Mouse (Mus musculus) megakaryocyte, embryonic 14.5 days (primary cell): ENCODE data around the gene Rev3l. TPM values are rescaled to one million over a fixed set of nuclear protein-coding genes. Genes with fewer than 3 reads are reported as not detected.
A peak's percentile ranks its signal among the peaks of the same experiment; 100 is the strongest.

Experiments used
- H3K27me3 ChIP-seq: replicated peaks from 2 replicates; pipeline ENCODE3; 2012; ENCODE audit warnings: inconsistent platforms
- H3K36me3 ChIP-seq: replicated peaks from 2 replicates; pipeline ENCODE3; 2012; ENCODE audit warnings: low read length, inconsistent platforms, mixed read lengths
- H3K4me1 ChIP-seq: 2 replicates; pipeline ENCODE4 v1.6.1; 2012; ENCODE audit warnings: inconsistent platforms
- H3K4me3 ChIP-seq: replicated peaks from 2 replicates; pipeline ENCODE3; 2012; ENCODE audit warnings: moderate library complexity, mild to moderate bottlenecking, inconsistent platforms
- H3K9me3 ChIP-seq: 2 replicates; pipeline ENCODE4 v1.6.1; 2012; ENCODE audit warnings: inconsistent platforms
- FLI1 ChIP-seq: IDR thresholded peaks from 2 replicates; pipeline ENCODE4 v1.6.1; 2012; ENCODE audit warnings: low read length, inconsistent platforms, mixed read lengths
- GATA1 ChIP-seq: IDR thresholded peaks from 3 replicates; pipeline ENCODE4 v1.6.1; 2012; ENCODE audit warnings: mixed read lengths, low read length, inconsistent platforms, borderline replicate concordance
- polyA plus RNA-seq: library from polyadenylated mRNA; stranded (reverse); fragments of >175 nt; gene quantifications from 2 replicates; pipeline ENCODE4 v1.2.3, GENCODE M21; 2012; ENCODE audit warnings: low replicate concordance; ENCODE audit not compliant: insufficient read depth

Gene Rev3l
- polyA plus RNA-seq, 1 experiment = 0.91 TPM

- Histone ChIP-seq H3K9me3 (no peaks in the 10 kb centered on the region), H3K4me1 (peaks cover 15% of the 10 kb centered on the region), H3K36me3 (no peaks in the 10 kb centered on the region), H3K27me3 (no peaks in the 10 kb centered on the region), H3K4me3 (peak overlapping the region; percentile 93)
- TF ChIP-seq FLI1 = no peak
- no peak for TF ChIP-seq GATA1
Measured at GRCm38 (mm10) chr10:39732266-39733100, 565 bp downstream of the Rev3l start.

DNA sequence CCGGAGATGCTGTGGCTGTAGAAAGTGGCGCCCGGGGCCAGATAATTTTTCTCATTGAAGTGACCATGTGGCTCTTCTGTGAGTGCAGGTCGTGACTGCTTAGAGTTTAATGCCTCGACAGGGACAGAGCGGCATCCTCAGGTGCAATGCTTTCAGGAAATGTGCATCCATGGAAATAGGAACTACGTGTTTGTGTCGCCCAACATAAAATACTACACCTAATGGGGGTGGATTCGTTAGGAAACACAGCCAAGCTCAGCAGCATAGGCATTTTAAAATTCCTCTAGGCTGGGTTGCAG is 1.1 kb downstream of the Rev3l start:
- H3K9me3 ChIP-seq = no peaks in the 10 kb centered on the region
- peak overlapping the region; percentile 93 for H3K4me3 ChIP-seq
- no peaks in the 10 kb centered on the region for H3K27me3 ChIP-seq
- TF ChIP-seq GATA1 (no peak), FLI1 (no peak)
- no peaks in the 10 kb centered on the region for H3K36me3 ChIP-seq
- H3K4me1 ChIP-seq = peaks cover 17% of the 10 kb centered on the region

- Histone ChIP-seq H3K4me1 (peaks cover 17% of the 10 kb centered on the region), H3K27me3 (no peaks in the 10 kb centered on the region), H3K36me3 (no peaks in the 10 kb centered on the region), H3K4me3 (peak overlapping the region; percentile 93), H3K9me3 (no peaks in the 10 kb centered on the region)
- TF ChIP-seq FLI1 = no peak
- TF ChIP-seq GATA1 = no peak
Measured at GRCm38 (mm10) chr10:39733421-39733930, 1.6 kb downstream of the Rev3l start.

GRCm38 (mm10) chr10:39736187-39736586 is 4.3 kb downstream of the Rev3l start:
- Histone ChIP-seq H3K4me1 (peaks cover 17% of the 10 kb centered on the region), H3K27me3 (no peaks in the 10 kb centered on the region), H3K9me3 (no peaks in the 10 kb centered on the region), H3K36me3 (no peaks in the 10 kb centered on the region), H3K4me3 (no peak overlapping the region)
- TF ChIP-seq GATA1 (no peak), FLI1 (no peak)

GRCm38 (mm10) chr10:39742057-39742456 is 10.1 kb downstream of the Rev3l start:
- peaks cover 8% of the 10 kb centered on the region; the same call in 1 of the 2 replicates for H3K4me1 ChIP-seq
- H3K4me3 ChIP-seq = no peak overlapping the region
- no peaks in the 10 kb centered on the region for H3K9me3 ChIP-seq
- no peaks in the 10 kb centered on the region for H3K36me3 ChIP-seq
- TF ChIP-seq GATA1 (no peak), FLI1 (no peak)
- no peaks in the 10 kb centered on the region for H3K27me3 ChIP-seq

GRCm38 (mm10) chr10:39764752-39765151 is 32.8 kb downstream of the Rev3l start:
- Histone ChIP-seq H3K9me3 (peaks cover 4% of the 10 kb centered on the region; the same call in 1 of the 2 replicates), H3K36me3 (peaks cover 8% of the 10 kb centered on the region), H3K4me1 (no peaks in the 10 kb centered on the region; the same call in 1 of the 2 replicates), H3K4me3 (no peak overlapping the region), H3K27me3 (no peaks in the 10 kb centered on the region)
- no peak for TF ChIP-seq GATA1
- no peak for TF ChIP-seq FLI1

DNA sequence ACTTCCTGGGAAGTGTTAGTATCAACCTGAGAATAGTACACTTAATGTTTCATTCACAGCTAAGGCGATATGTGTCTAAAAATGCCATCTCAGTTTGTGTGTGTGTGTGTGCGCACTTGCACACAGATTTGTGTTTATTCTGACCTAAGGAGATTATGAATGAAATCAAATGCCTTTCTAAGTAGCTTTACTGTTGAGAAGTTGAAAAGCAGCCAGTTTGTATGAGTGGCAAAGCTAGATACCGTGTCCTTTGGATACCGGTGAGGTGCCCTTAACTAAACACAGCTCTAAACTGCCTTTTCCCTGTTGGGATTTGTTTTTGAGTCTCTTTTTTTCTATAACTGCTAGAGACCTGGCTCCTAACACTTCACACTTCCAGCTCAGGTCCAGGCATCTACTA is 34.8 kb downstream of the Rev3l start:
- Histone ChIP-seq H3K27me3 (no peaks in the 10 kb centered on the region), H3K9me3 (no peaks in the 10 kb centered on the region), H3K36me3 (peaks cover 3% of the 10 kb centered on the region), H3K4me1 (no peaks in the 10 kb centered on the region; the same call in 1 of the 2 replicates), H3K4me3 (no peak overlapping the region)
- TF ChIP-seq FLI1 (no peak), GATA1 (no peak)

GRCm38 (mm10) chr10:39772259-39772658 is 40.3 kb downstream of the Rev3l start:
- Histone ChIP-seq H3K36me3 (no peaks in the 10 kb centered on the region), H3K4me3 (no peak overlapping the region), H3K27me3 (no peaks in the 10 kb centered on the region), H3K4me1 (peaks cover 18% of the 10 kb centered on the region), H3K9me3 (no peaks in the 10 kb centered on the region)
- TF ChIP-seq GATA1 (no peak), FLI1 (no peak)

DNA sequence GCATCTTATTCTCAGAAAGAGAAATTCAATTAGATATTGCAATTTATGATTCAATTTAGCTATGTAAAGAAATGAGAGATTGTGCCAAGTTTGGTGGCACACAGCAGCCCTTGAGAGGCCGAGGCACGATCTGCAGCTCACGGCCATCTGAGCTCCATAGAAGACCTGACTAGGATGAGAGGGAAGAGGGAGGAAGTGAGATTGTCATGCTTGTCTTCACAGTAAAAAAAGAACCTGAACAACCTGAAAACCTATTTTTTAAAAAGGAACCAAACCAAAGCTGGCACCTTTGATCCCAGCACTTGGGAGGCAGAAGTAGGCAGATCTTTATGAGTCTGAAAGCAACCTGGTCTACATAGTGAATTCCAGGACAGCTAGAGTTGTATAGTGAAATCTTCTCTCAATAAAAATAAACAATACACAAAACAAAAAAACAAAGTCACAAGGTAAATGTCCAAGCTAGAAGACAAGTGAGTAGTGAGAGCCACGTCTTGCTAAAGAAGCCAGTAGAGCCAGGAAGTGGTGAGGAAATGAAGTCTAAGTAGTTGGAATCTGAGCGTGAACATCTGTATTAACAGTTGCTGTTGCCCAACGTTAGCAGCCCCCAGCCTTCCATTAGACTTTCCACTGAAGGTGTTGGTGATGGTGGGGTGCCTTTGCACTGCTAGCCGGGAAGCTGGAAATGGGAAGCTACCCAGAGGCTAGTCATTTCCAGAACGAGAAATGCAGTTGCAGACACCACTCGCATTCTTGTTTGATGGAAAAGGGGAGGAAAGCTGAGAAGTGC is 42.2 kb downstream of the Rev3l start:
- Histone ChIP-seq H3K9me3 (no peaks in the 10 kb centered on the region), H3K4me1 (peaks cover 23% of the 10 kb centered on the region)

GRCm38 (mm10) chr10:39776927-39777326 is 45.0 kb downstream of the Rev3l start:
- Histone ChIP-seq H3K4me1 (peaks cover 23% of the 10 kb centered on the region), H3K36me3 (no peaks in the 10 kb centered on the region), H3K9me3 (no peaks in the 10 kb centered on the region), H3K4me3 (no peak overlapping the region), H3K27me3 (no peaks in the 10 kb centered on the region)
- no peak for TF ChIP-seq FLI1

More for the DNA sequence above, 42.2 kb downstream of the Rev3l start:
- TF ChIP-seq GATA1 (no peak), FLI1 (no peak)
- Histone ChIP-seq H3K27me3 (no peaks in the 10 kb centered on the region), H3K4me3 (no peak overlapping the region), H3K36me3 (no peaks in the 10 kb centered on the region)
